Mouse (Mus musculus) neural tube, embryonic 11.5 days (tissue): ENCODE results near the gene Ndufc2. TPM values are rescaled to one million over a fixed set of nuclear protein-coding genes. Genes with fewer than 3 reads are reported as not detected.

Source experiments
- ATAC-seq: fragments of 200-750 bp; cut with Nextera tagmentation; 2 replicates; pipeline ENCODE4 v1.8.0; 2017; ENCODE audit warnings: moderate number of reproducible peaks, mild to moderate bottlenecking, moderate TSS enrichment, moderate library complexity; ENCODE audit not compliant: insufficient read depth, low FRiP score, low TSS enrichment
- DNase-seq: peaks from one replicate; pipeline ENCODE4 v3.0.0-alpha.2; 2015; ENCODE audit warnings: low spot score
- H3K27ac ChIP-seq: fragments of 300-500 bp; sonication (generic); 2 replicates; pipeline ENCODE4 v1.5.1; 2014; ENCODE audit warnings: low read depth, mild to moderate bottlenecking, low read length
- H3K27me3 ChIP-seq: fragments of 300-500 bp; sonication (generic); 2 replicates; pipeline ENCODE4 v1.6.1; 2014; ENCODE audit warnings: mild to moderate bottlenecking, low read length, mixed read lengths; ENCODE audit not compliant: control insufficient read depth, insufficient read depth
- H3K36me3 ChIP-seq: fragments of 300-500 bp; sonication (generic); 2 replicates; pipeline ENCODE4 v1.6.1; 2014; ENCODE audit warnings: mild to moderate bottlenecking, low read length, moderate library complexity, mixed read lengths; ENCODE audit not compliant: control insufficient read depth, insufficient read depth
- H3K4me1 ChIP-seq: fragments of 300-500 bp; sonication (generic); 2 replicates; pipeline ENCODE4 v1.6.1; 2014; ENCODE audit warnings: low read length, mixed read lengths; ENCODE audit not compliant: control insufficient read depth, insufficient read depth
- H3K4me2 ChIP-seq: fragments of 300-500 bp; sonication (generic); 2 replicates; pipeline ENCODE4 v1.6.1; 2014; ENCODE audit warnings: low read depth, mild to moderate bottlenecking, moderate library complexity
- H3K4me3 ChIP-seq: fragments of 300-500 bp; sonication (generic); 2 replicates; pipeline ENCODE4 v1.5.1; 2014; ENCODE audit warnings: low read depth, low read length
- H3K9ac ChIP-seq: fragments of 300-500 bp; sonication (generic); 2 replicates; pipeline ENCODE4 v1.6.1; 2014; ENCODE audit warnings: mild to moderate bottlenecking, low read length
- H3K9me3 ChIP-seq: fragments of 300-500 bp; sonication (generic); 2 replicates; pipeline ENCODE4 v1.6.1; 2016; ENCODE audit warnings: low read length; ENCODE audit not compliant: control insufficient read depth
- WGBS: fragments of 180-500 bp; shearing (Covaris S2); extraction: QIAGEN DNeasy Blood & Tissue Kit; methylation state at CpG from one replicate; pipeline ENCODE4 v1.1.7; 2014; 5-methylcytosine and 5-hydroxymethylcytosine counted together
- polyA plus RNA-seq: library from polyadenylated mRNA; unstranded; fragments of >200 nt; fragmentation: Nextera tagmentation; extraction: Ambion mirVana; gene quantifications from 2 replicates; pipeline ENCODE4 v1.2.1, GENCODE M21; 2014

Ndufc2 gene
- polyA plus RNA-seq, 1 experiment from 2014 or later: 320 TPM

- no peak for ATAC-seq
- Histone ChIP-seq H3K27me3 (no peaks in the 10 kb centered on the region), H3K27ac (no peak overlapping the region), H3K9me3 (no peaks in the 10 kb centered on the region), H3K4me2 (no peak overlapping the region), H3K36me3 (peaks cover 9% of the 10 kb centered on the region), H3K4me1 (no peaks in the 10 kb centered on the region), H3K4me3 (no peak overlapping the region), H3K9ac (no peak overlapping the region)
- 95% methylated on average over 8 of the region's 8 CpGs for WGBS
- no peak for DNase-seq
These were observed 17.1 kb upstream of the Ndufc2 start for GRCm38 (mm10) chr7:97382661-97383060.

GRCm38 (mm10) chr7:97383496-97384132, 16.2 kb upstream of the Ndufc2 start:
- no peak for ATAC-seq
- Histone ChIP-seq H3K4me2 (no peak overlapping the region), H3K36me3 (peaks cover 9% of the 10 kb centered on the region)

GRCm38 (mm10) chr7:97386106-97386805, 13.5 kb upstream of the Ndufc2 start:
- no peak overlapping the region for H3K27ac ChIP-seq
- H3K4me3 ChIP-seq: no peak overlapping the region
- no peak overlapping the region for H3K4me2 ChIP-seq
- H3K9me3 ChIP-seq: no peaks in the 10 kb centered on the region
- DNase-seq (no peak), ATAC-seq (no peak)
- H3K36me3 ChIP-seq: peaks cover 8% of the 10 kb centered on the region
- no peaks in the 10 kb centered on the region for H3K27me3 ChIP-seq
- no peaks in the 10 kb centered on the region for H3K4me1 ChIP-seq
- 88% methylated on average over 7 of the region's 7 CpGs for WGBS
- H3K9ac ChIP-seq: no peak overlapping the region

More at GRCm38 (mm10) chr7:97383496-97384132, 16.2 kb upstream of the Ndufc2 start:
- no peak for DNase-seq
- H3K4me1 ChIP-seq: no peaks in the 10 kb centered on the region
- no peak overlapping the region for H3K9ac ChIP-seq
- H3K27me3 ChIP-seq: no peaks in the 10 kb centered on the region
- H3K9me3 ChIP-seq: no peaks in the 10 kb centered on the region
- H3K27ac ChIP-seq: no peak overlapping the region
- no peak overlapping the region for H3K4me3 ChIP-seq
- 90% methylated on average over 10 of the region's 10 CpGs for WGBS

GRCm38 (mm10) chr7:97386806-97387370, 12.9 kb upstream of the Ndufc2 start:
- Histone ChIP-seq H3K27me3 (no peaks in the 10 kb centered on the region), H3K9me3 (no peaks in the 10 kb centered on the region), H3K9ac (no peak overlapping the region), H3K27ac (no peak overlapping the region), H3K4me3 (no peak overlapping the region), H3K4me1 (no peaks in the 10 kb centered on the region), H3K36me3 (peaks cover 8% of the 10 kb centered on the region), H3K4me2 (no peak overlapping the region)
- DNase-seq (no peak), ATAC-seq (no peak)
- WGBS: 94% methylated on average over 5 of the region's 5 CpGs

GRCm38 (mm10) chr7:97387561-97388147, 12.1 kb upstream of the Ndufc2 start:
- Histone ChIP-seq H3K27me3 (no peaks in the 10 kb centered on the region), H3K27ac (no peak overlapping the region), H3K9ac (no peak overlapping the region), H3K9me3 (no peaks in the 10 kb centered on the region), H3K4me2 (no peak overlapping the region), H3K4me1 (no peaks in the 10 kb centered on the region), H3K36me3 (peaks cover 8% of the 10 kb centered on the region), H3K4me3 (no peak overlapping the region)
- WGBS: 95% methylated on average over 8 of the region's 8 CpGs
- ATAC-seq: no peak
- DNase-seq: no peak

- no peak overlapping the region for H3K27ac ChIP-seq
- DNase-seq: no peak
- H3K4me3 ChIP-seq: no peak overlapping the region
- H3K4me1 ChIP-seq: no peaks in the 10 kb centered on the region
- 96% methylated on average over 4 of the region's 4 CpGs for WGBS
- no peak for ATAC-seq
- peaks cover 5% of the 10 kb centered on the region for H3K36me3 ChIP-seq
- H3K4me2 ChIP-seq: no peak overlapping the region
- H3K9ac ChIP-seq: no peak overlapping the region
- H3K9me3 ChIP-seq: no peaks in the 10 kb centered on the region
- H3K27me3 ChIP-seq: no peaks in the 10 kb centered on the region
These were observed 11.3 kb upstream of the Ndufc2 start for GRCm38 (mm10) chr7:97388541-97388940.

- H3K27ac ChIP-seq: 0 out of 2 replicates have a peak overlapping the region, but pooled peaks have one; percentile 14
These were observed 8.3 kb upstream of the Ndufc2 start for GRCm38 (mm10) chr7:97391293-97392078.

GRCm38 (mm10) chr7:97392079-97392445, 7.7 kb upstream of the Ndufc2 start:
- WGBS: 88% methylated on average over 6 of the region's 6 CpGs
- Histone ChIP-seq H3K27me3 (no peaks in the 10 kb centered on the region), H3K9ac (no peak overlapping the region), H3K27ac (no peak overlapping the region), H3K36me3 (no peaks in the 10 kb centered on the region), H3K9me3 (no peaks in the 10 kb centered on the region), H3K4me2 (no peak overlapping the region), H3K4me1 (no peaks in the 10 kb centered on the region), H3K4me3 (no peak overlapping the region)
- DNase-seq: no peak
- 0 out of 2 replicates have a peak, but pooled peaks have one; percentile 13 for ATAC-seq

More at GRCm38 (mm10) chr7:97391293-97392078, 8.3 kb upstream of the Ndufc2 start:
- H3K4me1 ChIP-seq: no peaks in the 10 kb centered on the region
- no peak overlapping the region for H3K9ac ChIP-seq
- whole genome bisulfite sequencing: 74% methylated on average over 13 of the region's 13 CpGs
- H3K4me3 ChIP-seq: no peak overlapping the region
- DNase-seq (peak; percentile 21), ATAC-seq (peak; percentile 88)
- no peak overlapping the region for H3K4me2 ChIP-seq
- H3K36me3 ChIP-seq: no peaks in the 10 kb centered on the region
- no peaks in the 10 kb centered on the region for H3K27me3 ChIP-seq
- no peaks in the 10 kb centered on the region for H3K9me3 ChIP-seq
